Mouse (Mus musculus) lung, embryonic 16.5 days (tissue): ENCODE data around the gene Fbxl3. TPM values are rescaled to one million over a fixed set of nuclear protein-coding genes. Genes with fewer than 3 reads are reported as not detected.
A peak's percentile ranks its signal among the peaks of the same experiment; 100 is the strongest.

ENCODE experiments used
- ATAC-seq: fragments of 200-750 bp; cut with Nextera tagmentation; 2 replicates; pipeline ENCODE4 v1.8.0; 2017; ENCODE audit warnings: low read depth, mild to moderate bottlenecking, moderate library complexity
- H3K27ac ChIP-seq: fragments of 300-500 bp; sonication (generic); 2 replicates; pipeline ENCODE4 v1.5.1; 2014; ENCODE audit warnings: mild to moderate bottlenecking, control low read depth, low read length
- H3K27me3 ChIP-seq: fragments of 300-500 bp; sonication (generic); 2 replicates; pipeline ENCODE4 v1.6.1; 2014; ENCODE audit warnings: low read depth, low read length, mixed read lengths; ENCODE audit not compliant: control insufficient read depth, insufficient read depth
- H3K36me3 ChIP-seq: fragments of 300-500 bp; sonication (generic); 2 replicates; pipeline ENCODE4 v1.6.1; 2014; ENCODE audit warnings: low read length; ENCODE audit not compliant: control insufficient read depth, insufficient read depth
- H3K4me1 ChIP-seq: fragments of 300-500 bp; sonication (generic); replicated peaks from 2 replicates; pipeline ENCODE4 v1.6.1; 2014; ENCODE audit warnings: low read length, mixed read lengths; ENCODE audit not compliant: control insufficient read depth, insufficient read depth
- H3K4me2 ChIP-seq: fragments of 300-500 bp; sonication (generic); 2 replicates; pipeline ENCODE4 v1.6.1; 2014; ENCODE audit warnings: low read depth, low read length, control low read depth
- H3K4me3 ChIP-seq: fragments of 300-500 bp; sonication (generic); 2 replicates; pipeline ENCODE4 v1.5.1; 2014; ENCODE audit warnings: mild to moderate bottlenecking, low read length, control low read depth
- H3K9ac ChIP-seq: fragments of 300-500 bp; sonication (generic); 2 replicates; pipeline ENCODE4 v1.6.1; 2014; ENCODE audit warnings: low read length, control low read depth
- H3K9me3 ChIP-seq: fragments of 300-500 bp; sonication (generic); 2 replicates; pipeline ENCODE4 v1.6.1; 2016; ENCODE audit warnings: low read length; ENCODE audit not compliant: control insufficient read depth
- WGBS: fragments of 180-500 bp; shearing (Covaris S2); extraction: QIAGEN DNeasy Blood & Tissue Kit; methylation state at CpG from one replicate; pipeline ENCODE4 v1.1.7; 2014; 5-methylcytosine and 5-hydroxymethylcytosine counted together
- polyA plus RNA-seq: library from polyadenylated mRNA; unstranded; fragments of >200 nt; fragmentation: Nextera tagmentation; extraction: Ambion mirVana; gene quantifications from 2 replicates; pipeline ENCODE4 v1.2.1, GENCODE M21; 2015

Gene Fbxl3
- polyA plus RNA-seq, 1 experiment from 2014 or later: 22.6 TPM

GRCm38 (mm10) chr14:103087846-103088245, 11.5 kb downstream of the Fbxl3 start:
- Histone ChIP-seq H3K9ac (no peak overlapping the region), H3K27ac (no peak overlapping the region), H3K27me3 (no peaks in the 10 kb centered on the region), H3K36me3 (peaks cover 27% of the 10 kb centered on the region), H3K9me3 (no peaks in the 10 kb centered on the region), H3K4me1 (peaks cover 3% of the 10 kb centered on the region; the same call in 1 of the 2 replicates), H3K4me2 (no peak overlapping the region), H3K4me3 (no peak overlapping the region)
- no peak for ATAC-seq
- 65% methylated on average over 5 of the region's 5 CpGs for WGBS

- Histone ChIP-seq H3K27me3 (no peaks in the 10 kb centered on the region), H3K4me3 (no peak overlapping the region), H3K27ac (no peak overlapping the region), H3K4me2 (no peak overlapping the region), H3K4me1 (peaks cover 3% of the 10 kb centered on the region; the same call in 1 of the 2 replicates), H3K9me3 (no peaks in the 10 kb centered on the region), H3K36me3 (peaks cover 29% of the 10 kb centered on the region), H3K9ac (no peak overlapping the region)
- ATAC-seq: no peak
- WGBS: 78% methylated on average over 4 of the region's 4 CpGs
These were observed 12.6 kb downstream of the Fbxl3 start for GRCm38 (mm10) chr14:103086671-103087324.

DNA sequence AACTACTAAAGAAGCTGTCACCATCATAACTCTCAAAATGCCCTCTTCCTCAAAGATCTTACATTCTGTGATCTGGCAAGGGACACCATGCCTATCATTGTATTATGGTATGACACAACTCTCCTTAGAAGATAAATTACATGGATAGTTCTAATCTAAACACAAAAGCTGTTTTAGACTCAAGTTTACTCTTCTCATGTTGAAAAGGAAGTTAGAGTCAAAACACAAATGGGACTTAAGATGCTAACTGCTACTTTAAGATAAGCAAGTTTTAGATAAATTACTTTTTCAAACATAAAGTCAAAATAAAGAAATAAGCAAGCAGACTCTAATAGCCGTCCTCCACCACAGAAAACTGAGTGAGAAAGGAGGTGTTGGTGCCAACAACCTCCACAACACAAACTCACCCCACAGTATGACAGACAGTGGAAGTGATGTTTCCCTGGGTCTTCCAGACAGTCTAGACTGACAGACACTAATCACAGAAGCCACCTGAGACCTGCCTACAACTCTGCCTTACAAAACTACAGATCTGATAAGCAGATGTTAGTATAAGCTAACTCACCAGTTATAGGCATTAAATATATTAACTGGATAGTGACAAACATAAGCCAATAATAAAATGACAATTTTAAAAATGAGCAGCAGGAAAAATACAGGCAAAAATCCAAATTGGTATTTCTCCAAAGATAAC, 13.4 kb downstream of the Fbxl3 start:
- Histone ChIP-seq H3K27ac (no peak overlapping the region), H3K9me3 (no peaks in the 10 kb centered on the region), H3K4me3 (no peak overlapping the region), H3K4me2 (no peak overlapping the region), H3K27me3 (no peaks in the 10 kb centered on the region), H3K9ac (no peak overlapping the region), H3K4me1 (peaks cover 3% of the 10 kb centered on the region; the same call in 1 of the 2 replicates), H3K36me3 (peaks cover 32% of the 10 kb centered on the region)
- peak; percentile 23; the same call in 1 of the 2 replicates for ATAC-seq
- WGBS: 27% methylated on average over 1 of the region's 1 CpGs

GRCm38 (mm10) chr14:103079209-103079977, 20.0 kb downstream of the Fbxl3 start:
- Histone ChIP-seq H3K4me2 (no peak overlapping the region), H3K9me3 (no peaks in the 10 kb centered on the region), H3K27ac (no peak overlapping the region), H3K36me3 (peaks cover 16% of the 10 kb centered on the region), H3K4me1 (no peaks in the 10 kb centered on the region), H3K27me3 (no peaks in the 10 kb centered on the region), H3K9ac (no peak overlapping the region), H3K4me3 (no peak overlapping the region)
- 78% methylated on average over 9 of the region's 9 CpGs for WGBS
- ATAC-seq: no peak

- Histone ChIP-seq H3K4me3 (no peak overlapping the region), H3K4me2 (no peak overlapping the region), H3K36me3 (peaks cover 24% of the 10 kb centered on the region), H3K4me1 (no peaks in the 10 kb centered on the region), H3K9ac (no peak overlapping the region), H3K27ac (no peak overlapping the region), H3K27me3 (no peaks in the 10 kb centered on the region), H3K9me3 (no peaks in the 10 kb centered on the region)
- no peak for ATAC-seq
- WGBS: 89% methylated on average over 16 of the region's 16 CpGs
These were observed 21.1 kb downstream of the Fbxl3 start for GRCm38 (mm10) chr14:103078006-103078912.

DNA sequence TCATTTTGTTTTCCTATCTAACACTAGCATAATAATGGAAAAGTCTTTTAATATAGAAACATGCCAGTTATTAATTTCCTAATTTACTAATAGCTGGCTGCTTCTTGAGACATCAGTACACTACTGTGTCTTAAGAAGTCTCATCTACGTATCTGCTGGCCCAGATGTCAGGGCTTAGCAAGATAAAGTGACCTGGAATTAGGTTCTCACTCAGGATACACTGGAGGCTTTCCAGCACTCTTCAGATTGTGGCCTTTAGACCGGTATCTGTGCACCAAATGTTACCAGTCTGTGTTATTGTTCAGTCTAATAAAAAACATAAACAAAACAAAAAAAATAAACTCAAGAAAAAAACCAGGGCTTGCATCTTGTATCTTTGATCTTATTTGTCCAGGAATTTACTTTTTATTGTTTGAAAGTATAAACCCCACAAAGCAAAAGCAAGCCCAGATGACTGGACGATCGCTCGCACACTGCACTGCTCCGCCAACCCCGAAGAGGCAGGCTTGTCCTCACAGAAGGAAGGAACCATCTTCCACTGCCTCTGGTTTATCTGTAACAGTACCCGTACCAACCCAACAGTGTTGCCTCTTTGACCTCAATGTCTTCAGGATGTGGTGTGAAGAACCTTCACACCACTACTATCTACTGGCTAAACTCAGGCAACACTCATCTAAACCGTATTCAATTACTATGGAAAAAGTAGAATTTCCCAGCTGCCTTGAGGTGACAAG, 21.9 kb downstream of the Fbxl3 start:
- H3K27ac ChIP-seq: no peak overlapping the region
- no peak for ATAC-seq
- no peaks in the 10 kb centered on the region for H3K27me3 ChIP-seq
- H3K4me3 ChIP-seq: no peak overlapping the region
- H3K36me3 ChIP-seq: peaks cover 23% of the 10 kb centered on the region
- H3K9me3 ChIP-seq: no peaks in the 10 kb centered on the region
- no peak overlapping the region for H3K4me2 ChIP-seq
- WGBS: 80% methylated on average over 9 of the region's 9 CpGs
- H3K4me1 ChIP-seq: no peaks in the 10 kb centered on the region
- no peak overlapping the region for H3K9ac ChIP-seq

GRCm38 (mm10) chr14:103075166-103075565, 24.2 kb downstream of the Fbxl3 start:
- Histone ChIP-seq H3K4me2 (no peak overlapping the region), H3K9ac (no peak overlapping the region), H3K27ac (no peak overlapping the region), H3K4me3 (no peak overlapping the region), H3K4me1 (peaks cover 5% of the 10 kb centered on the region), H3K9me3 (no peaks in the 10 kb centered on the region), H3K27me3 (no peaks in the 10 kb centered on the region), H3K36me3 (peaks cover 20% of the 10 kb centered on the region)
- 85% methylated on average over 7 of the region's 7 CpGs for WGBS
- ATAC-seq: no peak

DNA sequence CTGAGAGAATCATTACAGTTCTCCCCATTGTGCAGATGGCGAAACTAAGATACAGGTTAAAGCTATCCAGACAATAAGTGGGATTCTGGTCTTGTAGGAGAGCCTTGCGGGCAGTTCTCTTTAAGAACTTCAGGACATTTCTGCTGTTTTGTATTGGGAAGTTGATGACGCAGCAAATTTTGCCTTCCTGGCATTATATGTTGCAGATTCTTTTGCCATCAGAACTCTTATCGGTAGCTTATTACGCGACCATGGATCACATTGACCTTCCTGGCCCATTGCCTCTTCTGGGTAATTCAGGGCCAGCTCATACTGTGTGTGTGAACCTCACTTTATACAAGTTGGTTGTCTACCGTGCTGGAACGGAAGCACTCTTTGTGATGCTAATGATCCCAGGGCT, 25.5 kb downstream of the Fbxl3 start:
- Histone ChIP-seq H3K27ac (no peak overlapping the region), H3K4me2 (no peak overlapping the region), H3K4me3 (no peak overlapping the region), H3K27me3 (no peaks in the 10 kb centered on the region), H3K9me3 (no peaks in the 10 kb centered on the region), H3K9ac (no peak overlapping the region), H3K4me1 (peaks cover 7% of the 10 kb centered on the region), H3K36me3 (peaks cover 20% of the 10 kb centered on the region)
- ATAC-seq: no peak
- 94% methylated on average over 8 of the region's 8 CpGs for WGBS
